Mouse (Mus musculus): ENCODE data around the gene Hmox2.

GRCm38 (mm10) chr16:4717866-4718265 is 8.3 kb upstream of the Hmox2 start:
- TF ChIP-seq GATA1 (IDR thresholded peaks at IDR 0.05; ENCODE audit: borderline replicate concordance, low read length) (no peak), FLI1 (IDR thresholded peaks at IDR 0.05; ENCODE audit: low read length) (no peak)

All from megakaryocyte, embryonic 14.5 days (primary cell).